Mouse (Mus musculus) hindbrain, embryonic 10.5 days (tissue): ENCODE data around the gene Lrrc46. TPM values are rescaled to one million over a fixed set of nuclear protein-coding genes. Genes with fewer than 3 reads are reported as not detected.

Source experiments
- DNase-seq: peaks from one replicate; pipeline ENCODE4 v3.0.0-alpha.2; 2017; ENCODE audit warnings: low spot score
- H3K27ac ChIP-seq: fragments of 300-500 bp; sonication (generic); 2 replicates; pipeline ENCODE4 v1.5.1; 2016; ENCODE audit warnings: mild to moderate bottlenecking, moderate library complexity
- H3K27me3 ChIP-seq: fragments of 300-500 bp; sonication (generic); 2 replicates; pipeline ENCODE4 v1.6.1; 2016; ENCODE audit warnings: mild to moderate bottlenecking; ENCODE audit not compliant: poor library complexity, insufficient read depth, severe bottlenecking
- H3K36me3 ChIP-seq: fragments of 300-500 bp; sonication (generic); 2 replicates; pipeline ENCODE4 v1.6.1; 2016; ENCODE audit warnings: mild to moderate bottlenecking, moderate library complexity
- H3K4me1 ChIP-seq: fragments of 300-500 bp; sonication (generic); replicated peaks from 2 replicates; pipeline ENCODE4 v1.6.1; 2016; ENCODE audit warnings: mild to moderate bottlenecking
- H3K4me3 ChIP-seq: fragments of 300-500 bp; sonication (generic); 2 replicates; pipeline ENCODE4 v1.5.1; 2016; ENCODE audit warnings: mild to moderate bottlenecking, moderate library complexity
- H3K9me3 ChIP-seq: fragments of 300-500 bp; sonication (generic); 2 replicates; pipeline ENCODE4 v1.6.1; 2016; ENCODE audit warnings: mild to moderate bottlenecking, moderate library complexity
- WGBS: fragments of 180-500 bp; shearing (Covaris S2); methylation state at CpG from one replicate; pipeline ENCODE4 v1.1.7; 2016; 5-methylcytosine and 5-hydroxymethylcytosine counted together
- polyA plus RNA-seq: library from polyadenylated mRNA; unstranded; fragments of >200 nt; fragmentation: Nextera tagmentation; extraction: Ambion mirVana; gene quantifications from 2 replicates; pipeline ENCODE4 v1.2.1, GENCODE M21; 2016

The Lrrc46 gene
- polyA plus RNA-seq, result 3.5 and 6.8 TPM in 2 replicates

- H3K27me3 ChIP-seq, result no peaks in the 10 kb centered on the region
- DNase-seq, result peak; percentile 93
- peaks cover 16% of the 10 kb centered on the region for H3K4me1 ChIP-seq
- H3K36me3 ChIP-seq, result peaks cover 32% of the 10 kb centered on the region
- WGBS, result under 1% methylated on average over 48 of the region's 48 CpGs
- peaks cover 2% of the 10 kb centered on the region; the same call in 1 of the 2 replicates for H3K9me3 ChIP-seq
- peak within 1 kb of the TSS; percentile 87 for H3K4me3 ChIP-seq
- H3K27ac ChIP-seq, result peak within 1 kb of the TSS; percentile 92
These were observed at the start of gene Lrrc46, which contains the start of gene Mrpl10 for GRCm38 (mm10) chr11:97041022-97041899. TSS of gene Lrrc46 (minus strand) at chr11:97041407. TSS of gene Mrpl10 (plus strand) at chr11:97041560.

GRCm38 (mm10) chr11:97086365-97086764, 45.2 kb upstream of the Lrrc46 start:
- no peak for DNase-seq
- H3K36me3 ChIP-seq, result no peaks in the 10 kb centered on the region
- no peak overlapping the region for H3K4me3 ChIP-seq
- no peak overlapping the region for H3K27ac ChIP-seq
- peaks cover 12% of the 10 kb centered on the region; the same call in 1 of the 2 replicates for H3K9me3 ChIP-seq
- 71% methylated on average over 6 of the region's 6 CpGs for WGBS
- H3K27me3 ChIP-seq, result peaks cover 9% of the 10 kb centered on the region
- H3K4me1 ChIP-seq, result peaks cover 10% of the 10 kb centered on the region; the same call in 1 of the 2 replicates

GRCm38 (mm10) chr11:97084821-97085505, 43.8 kb upstream of the Lrrc46 start:
- H3K36me3 ChIP-seq, result no peaks in the 10 kb centered on the region
- DNase-seq, result no peak
- H3K4me3 ChIP-seq, result no peak overlapping the region
- H3K27ac ChIP-seq, result no peak overlapping the region
- 90% methylated on average over 15 of the region's 15 CpGs for WGBS
- H3K4me1 ChIP-seq, result peaks cover 10% of the 10 kb centered on the region; the same call in 1 of the 2 replicates
- peaks cover 12% of the 10 kb centered on the region; the same call in 1 of the 2 replicates for H3K9me3 ChIP-seq
- peaks cover 9% of the 10 kb centered on the region for H3K27me3 ChIP-seq

- peaks cover 10% of the 10 kb centered on the region; the same call in 1 of the 2 replicates for H3K4me1 ChIP-seq
- no peak for DNase-seq
- WGBS, result 39% methylated on average over 22 of the region's 22 CpGs
- 0 out of 2 replicates have a peak, but pooled peaks cover 2% of the 10 kb centered on the region for H3K9me3 ChIP-seq
- H3K36me3 ChIP-seq, result no peaks in the 10 kb centered on the region
- H3K27ac ChIP-seq, result no peak overlapping the region
- H3K27me3 ChIP-seq, result peaks cover 9% of the 10 kb centered on the region
- no peak overlapping the region for H3K4me3 ChIP-seq
These were observed 42.4 kb upstream of the Lrrc46 start for GRCm38 (mm10) chr11:97083401-97084140.

- H3K27me3 ChIP-seq, result peaks cover 9% of the 10 kb centered on the region
- H3K4me1 ChIP-seq, result peaks cover 10% of the 10 kb centered on the region; the same call in 1 of the 2 replicates
- no peaks in the 10 kb centered on the region for H3K9me3 ChIP-seq
- H3K4me3 ChIP-seq, result no peak overlapping the region
- peak; percentile 17 for DNase-seq
- no peaks in the 10 kb centered on the region for H3K36me3 ChIP-seq
- H3K27ac ChIP-seq, result no peak overlapping the region
- WGBS, result 47% methylated on average over 11 of the region's 11 CpGs
These were observed 41.8 kb upstream of the Lrrc46 start for GRCm38 (mm10) chr11:97082977-97083376.

- H3K27me3 ChIP-seq, result peaks cover 9% of the 10 kb centered on the region
- H3K9me3 ChIP-seq, result no peaks in the 10 kb centered on the region
- DNase-seq, result no peak
- no peak overlapping the region for H3K27ac ChIP-seq
- H3K36me3 ChIP-seq, result no peaks in the 10 kb centered on the region
- 29% methylated on average over 9 of the region's 9 CpGs for WGBS
- H3K4me3 ChIP-seq, result no peak overlapping the region
- peaks cover 10% of the 10 kb centered on the region; the same call in 1 of the 2 replicates for H3K4me1 ChIP-seq
These were observed 39.1 kb upstream of the Lrrc46 start for GRCm38 (mm10) chr11:97080291-97080690.

- Histone ChIP-seq H3K27me3 (peaks cover 6% of the 10 kb centered on the region; the same call in 1 of the 2 replicates), H3K36me3 (no peaks in the 10 kb centered on the region), H3K9me3 (no peaks in the 10 kb centered on the region), H3K4me1 (peaks cover 7% of the 10 kb centered on the region; the same call in 1 of the 2 replicates), H3K4me3 (no peak overlapping the region), H3K27ac (no peak overlapping the region)
- DNase-seq, result peak; percentile 33
- WGBS, result 48% methylated on average over 4 of the region's 4 CpGs
These were observed 37.5 kb upstream of the Lrrc46 start for GRCm38 (mm10) chr11:97078751-97079150.

DNA sequence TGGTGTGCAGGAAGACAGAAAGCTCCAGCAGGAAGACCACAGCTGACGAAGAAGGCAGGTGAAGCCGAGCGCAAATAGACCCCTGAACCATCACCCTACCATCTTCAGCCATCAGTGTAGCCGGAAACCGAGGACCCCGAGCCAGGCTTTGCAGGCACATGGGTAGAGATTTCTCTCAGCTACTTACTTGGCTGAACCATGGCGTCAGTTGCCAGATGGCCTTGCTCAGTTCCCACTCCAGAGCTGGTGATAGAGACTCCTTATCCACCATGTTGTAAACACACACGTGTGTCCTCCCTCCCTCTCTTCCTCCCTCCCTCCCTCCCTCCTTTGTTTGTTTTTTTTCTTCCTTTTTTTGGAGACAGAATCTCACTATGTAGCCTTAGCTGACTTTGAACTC, 33.0 kb upstream of the Lrrc46 start:
- Histone ChIP-seq H3K27ac (no peak overlapping the region), H3K36me3 (no peaks in the 10 kb centered on the region)
- 78% methylated on average over 8 of the region's 8 CpGs for WGBS

DNA sequence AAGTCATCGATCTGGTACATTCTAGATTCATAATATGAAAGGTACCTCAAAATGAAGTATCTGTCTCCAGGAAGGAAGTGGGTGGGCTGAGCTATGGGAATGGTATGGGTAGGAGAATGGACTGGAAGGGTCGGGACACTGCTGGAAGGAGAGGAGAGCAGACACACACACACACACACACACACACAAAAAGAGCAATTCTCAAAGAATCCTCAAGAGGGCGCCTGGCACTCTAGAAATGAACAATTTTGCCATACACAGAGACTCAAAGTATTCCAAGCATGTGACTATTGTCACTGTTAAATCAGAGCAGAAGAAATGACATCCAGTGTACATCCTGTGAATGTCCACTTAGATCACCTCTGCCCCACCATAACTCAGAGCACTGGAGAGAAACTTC, 31.3 kb upstream of the Lrrc46 start:
- Histone ChIP-seq H3K9me3 (no peaks in the 10 kb centered on the region), H3K27me3 (no peaks in the 10 kb centered on the region), H3K27ac (no peak overlapping the region), H3K4me3 (no peak overlapping the region), H3K4me1 (no peaks in the 10 kb centered on the region; the same call in 1 of the 2 replicates), H3K36me3 (peaks cover 14% of the 10 kb centered on the region)
- DNase-seq, result peak; percentile 61
- 29% methylated on average over 3 of the region's 3 CpGs for WGBS

More for the DNA sequence above, 33.0 kb upstream of the Lrrc46 start:
- Histone ChIP-seq H3K4me1 (no peaks in the 10 kb centered on the region; the same call in 1 of the 2 replicates), H3K9me3 (no peaks in the 10 kb centered on the region), H3K27me3 (no peaks in the 10 kb centered on the region), H3K4me3 (no peak overlapping the region)
- DNase-seq, result no peak

DNA sequence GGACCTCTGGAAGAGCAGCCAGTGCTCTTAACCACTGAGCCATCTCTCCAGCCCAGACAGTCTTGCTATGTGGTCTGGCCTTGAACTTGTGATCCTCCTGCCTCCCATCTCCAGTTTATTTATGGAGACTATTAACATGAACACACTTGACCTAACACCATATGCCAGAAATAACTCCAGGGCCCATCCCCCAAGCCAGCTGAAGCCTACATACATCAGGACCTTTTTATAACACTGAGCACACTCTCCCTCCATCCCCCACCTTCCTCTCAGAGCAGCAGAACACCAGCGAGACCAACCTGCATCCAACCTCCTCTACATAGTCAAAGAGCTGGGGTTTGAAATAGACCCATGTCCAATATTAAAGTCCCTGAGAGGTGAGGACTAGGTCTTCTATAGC, 29.9 kb upstream of the Lrrc46 start:
- Histone ChIP-seq H3K4me3 (no peak overlapping the region), H3K27me3 (no peaks in the 10 kb centered on the region), H3K36me3 (peaks cover 28% of the 10 kb centered on the region), H3K4me1 (peaks cover 4% of the 10 kb centered on the region; the same call in 1 of the 2 replicates), H3K9me3 (no peaks in the 10 kb centered on the region), H3K27ac (no peak overlapping the region)
- no peak for DNase-seq
- WGBS, result 76% methylated on average over 1 of the region's 1 CpGs

- H3K27ac ChIP-seq, result no peak overlapping the region
- no peak overlapping the region for H3K4me3 ChIP-seq
- H3K4me1 ChIP-seq, result peaks cover 9% of the 10 kb centered on the region
- H3K36me3 ChIP-seq, result peaks cover 35% of the 10 kb centered on the region
- no peak for DNase-seq
- H3K27me3 ChIP-seq, result no peaks in the 10 kb centered on the region
- H3K9me3 ChIP-seq, result no peaks in the 10 kb centered on the region
- WGBS, result 83% methylated on average over 2 of the region's 2 CpGs
These were observed 28.6 kb upstream of the Lrrc46 start for GRCm38 (mm10) chr11:97069770-97070169.

DNA sequence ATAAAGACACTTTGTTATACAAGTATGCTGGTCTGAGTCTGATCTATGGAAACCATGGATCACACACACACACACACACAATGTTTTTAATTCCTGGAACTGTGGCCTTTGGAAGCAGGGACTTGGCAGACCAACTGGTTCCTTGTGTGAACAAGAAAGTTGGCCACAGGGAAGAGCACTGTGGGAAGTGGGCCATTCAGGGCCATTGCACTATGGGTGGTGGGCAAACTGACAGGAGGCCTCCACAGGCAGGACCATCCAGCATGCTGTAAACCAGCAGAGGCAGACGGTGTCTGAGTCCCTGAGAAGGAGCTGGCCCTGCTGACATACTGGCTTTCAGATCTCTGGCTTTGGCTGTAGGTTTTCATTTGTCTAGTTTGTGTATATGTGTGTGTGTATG, 28.1 kb upstream of the Lrrc46 start:
- H3K27ac ChIP-seq, result 0 out of 2 replicates have a peak overlapping the region, but pooled peaks have one; percentile 12
- no peaks in the 10 kb centered on the region for H3K27me3 ChIP-seq
- H3K9me3 ChIP-seq, result no peaks in the 10 kb centered on the region
- H3K4me3 ChIP-seq, result no peak overlapping the region
- H3K36me3 ChIP-seq, result peaks cover 37% of the 10 kb centered on the region
- no peak for DNase-seq
- WGBS, result 72% methylated on average over 1 of the region's 1 CpGs
- peaks cover 9% of the 10 kb centered on the region for H3K4me1 ChIP-seq
